Mouse (Mus musculus) frontal cortex, adult 2 months (tissue): ENCODE measurements around the gene Slc6a2. TPM values are rescaled to one million over a fixed set of nuclear protein-coding genes. Genes with fewer than 3 reads are reported as not detected.

ENCODE experiments used
- DNase-seq, 2 experiments: peaks; one replicate each; pipeline ENCODE4 v3.0.0; 2022; ENCODE audit warnings: low spot score in 1 of 2; ENCODE audit errors: extremely low spot score in 1 of 2
- polyA plus RNA-seq: library from polyadenylated mRNA; depleted of rRNA; stranded (reverse); fragments of >200 nt; gene quantifications from 2 replicates; pipeline ENCODE4 v1.2.3, GENCODE M21; 2012; rRNA removed

The Slc6a2 gene
- polyA plus RNA-seq, 1 experiment = 0.02 TPM

GRCm38 (mm10) chr8:93021738-93022137 is 61.9 kb downstream of the Slc6a2 start:
- DNase-seq = no peak

- DNase-seq = no peak
These were observed 70.8 kb downstream of the Slc6a2 start for GRCm38 (mm10) chr8:93030664-93031063.

- DNase-seq = no peak
These were observed 79.0 kb downstream of the Slc6a2 start for GRCm38 (mm10) chr8:93038831-93039230.

- DNase-seq = peak; percentile 39 to 51
These were observed 80.4 kb downstream of the Slc6a2 start for GRCm38 (mm10) chr8:93040256-93040655.

GRCm38 (mm10) chr8:93040776-93041567 is 81.1 kb downstream of the Slc6a2 start:
- no peak for DNase-seq

GRCm38 (mm10) chr8:93043083-93043482 is 83.2 kb downstream of the Slc6a2 start:
- DNase-seq = no peak

GRCm38 (mm10) chr8:93048092-93048491 is 88.2 kb downstream of the Slc6a2 start, which contains the start of gene Ces1a:
Ces1a (minus strand) TSS chr8:93048192.
- DNase-seq = no peak

- DNase-seq = peak; percentile 52 to 64
These were observed 88.9 kb downstream of the Slc6a2 start for GRCm38 (mm10) chr8:93048510-93049416.

Other genes starting within 250 kb of the Slc6a2 start
- gene Mmp2, start 132.8 kb upstream of the Slc6a2 start, polyA plus RNA-seq = 2.4 and 2.8 TPM in 2 replicates
- 12.6 and 17.2 TPM in 2 replicates for gene Lpcat2, start 104.7 kb upstream of the Slc6a2 start, polyA plus RNA-seq
- gene Capns2, start 58.7 kb upstream of the Slc6a2 start, polyA plus RNA-seq = 0.64 and 0.76 TPM in 2 replicates
- gene Ces1a, start 88.1 kb downstream of the Slc6a2 start, polyA plus RNA-seq = 0.04 TPM in 2 replicates
- gene Ces1b, start 119.9 kb downstream of the Slc6a2 start, polyA plus RNA-seq = not detected in 2 replicates
- gene Ces1c, start 171.2 kb downstream of the Slc6a2 start, polyA plus RNA-seq = 0.08 TPM in 1 of 2 replicates, not detected in the other
- gene Ces1d, start 237.8 kb downstream of the Slc6a2 start, polyA plus RNA-seq = 0.12 and 1.6 TPM in 2 replicates